Mouse (Mus musculus): ENCODE data around the gene Cela3a.

DNA sequence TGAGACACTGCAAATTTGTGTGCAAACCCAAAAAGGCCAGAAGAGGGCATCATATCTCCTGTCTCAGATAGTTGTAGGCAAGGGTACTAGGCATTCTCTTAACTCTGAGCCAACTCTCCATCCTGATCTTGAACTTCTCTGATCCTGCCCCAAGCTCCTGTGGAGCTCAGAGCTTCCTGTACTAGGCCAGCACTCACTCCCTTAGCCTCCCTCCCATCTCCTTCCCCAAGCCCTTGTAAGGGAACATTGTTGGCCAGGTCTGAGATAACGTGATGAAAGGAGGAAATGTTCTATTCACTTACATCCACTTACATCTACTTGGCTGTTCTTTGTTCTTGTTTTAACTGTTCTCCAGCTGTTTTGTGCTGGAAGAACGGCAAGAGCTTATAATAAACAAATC lies 32.8 kb downstream of the Cela3a start:
- no peak for TF ChIP-seq CTCF (IDR thresholded peaks at IDR 0.05; ENCODE audit: borderline replicate concordance, insufficient read depth, low read depth, low read length)
- TF ChIP-seq POLR2A (IDR thresholded peaks at IDR 0.05; ENCODE audit: borderline replicate concordance, insufficient read depth, low read length), result no peak
